In genomic region chr8:88443397-88443796, GRCm38 (mm10) we compare ENCODE assay signal across 33 mouse cellular contexts.
"Had no signal": no experiment of that assay in that cellular context is flagged by ENCODE, and none has a peak within 500 bp of the region (broad histone marks: within the 10 kb centered on the region; RNA-seq: fewer than 3 reads in every experiment).

No protein-coding gene starts in this region.

- H3K4me2 ChIP-seq: heart, embryonic 11.5 days; heart, embryonic 12.5 days; heart, embryonic 13.5 days; heart, embryonic 15.5 days; hindbrain, embryonic 12.5 days; hindbrain, embryonic 13.5 days; hindbrain, embryonic 14.5 days; hindbrain, embryonic 15.5 days; kidney, embryonic 15.5 days had no signal

- H3K4me1 ChIP-seq: heart, embryonic 15.5 days had no signal

- H3K9ac ChIP-seq: heart, embryonic 12.5 days; heart, embryonic 13.5 days; heart, embryonic 15.5 days; hindbrain, embryonic 12.5 days; hindbrain, embryonic 13.5 days; hindbrain, embryonic 14.5 days; hindbrain, embryonic 15.5 days; kidney, embryonic 15.5 days had no signal

- H3K27ac ChIP-seq: heart, embryonic 10.5 days; heart, embryonic 13.5 days; heart, embryonic 15.5 days; hindbrain, embryonic 10.5 days; hindbrain, embryonic 12.5 days; hindbrain, embryonic 13.5 days; hindbrain, embryonic 14.5 days; hindbrain, embryonic 15.5 days; hindbrain, postnatal 0 days; kidney, embryonic 15.5 days; kidney, postnatal 0 days; layer of hippocampus, adult 2 months; left cerebral cortex, adult 2 months had no signal

- H3K9me3 ChIP-seq: heart, embryonic 10.5 days; heart, embryonic 12.5 days; heart, embryonic 13.5 days; heart, embryonic 15.5 days; hindbrain, embryonic 10.5 days; hindbrain, embryonic 12.5 days; hindbrain, embryonic 13.5 days; hindbrain, embryonic 15.5 days; kidney, embryonic 15.5 days had no signal

- DNase-seq: heart, postnatal 10 days; heart, postnatal 14 days; heart, postnatal 36 days; heart, postnatal 4 days; kidney, adult 11 months; kidney, adult 18-20 months; kidney, adult 2 months; kidney, adult 8-10 months; kidney, adult 9 months; kidney, postnatal 10 days; kidney, postnatal 14 days; kidney, postnatal 25 days; kidney, postnatal 36 days; kidney, postnatal 4 days; layer of hippocampus, adult 9-11 months; layer of hippocampus, postnatal 36 days had no signal

- H3K36me3 ChIP-seq: heart, embryonic 10.5 days; heart, embryonic 12.5 days; heart, embryonic 13.5 days; heart, embryonic 15.5 days; hindbrain, embryonic 10.5 days; hindbrain, embryonic 12.5 days; hindbrain, embryonic 13.5 days; hindbrain, embryonic 15.5 days; kidney, embryonic 15.5 days had no signal

- H3K4me3 ChIP-seq: heart, embryonic 10.5 days; heart, embryonic 12.5 days; heart, embryonic 13.5 days; heart, embryonic 15.5 days; hindbrain, embryonic 10.5 days; hindbrain, embryonic 12.5 days; hindbrain, embryonic 13.5 days; hindbrain, embryonic 15.5 days; kidney, embryonic 15.5 days; layer of hippocampus, adult 2 months; left cerebral cortex, adult 2 months had no signal

- ATAC-seq: hindbrain, embryonic 16.5 days; hindbrain, postnatal 0 days; inflammation-experienced regulatory T-cells, adult 6 months had no signal
